Mouse (Mus musculus) limb, embryonic 10.5 days (tissue): ENCODE measurements around the gene Dnajc9. TPM values are rescaled to one million over a fixed set of nuclear protein-coding genes. Genes with fewer than 3 reads are reported as not detected.

ENCODE experiments used
- DNase-seq: peaks from one replicate; pipeline ENCODE4 v3.0.0-alpha.2; 2017; ENCODE audit warnings: low spot score
- H3K27ac ChIP-seq: fragments of 300-500 bp; sonication (generic); 2 replicates; pipeline ENCODE4 v1.5.1; 2016; ENCODE audit warnings: mild to moderate bottlenecking
- H3K27me3 ChIP-seq: fragments of 300-500 bp; sonication (generic); 2 replicates; pipeline ENCODE4 v1.6.1; 2016; ENCODE audit warnings: low read depth, mild to moderate bottlenecking; ENCODE audit not compliant: poor library complexity, severe bottlenecking
- H3K36me3 ChIP-seq: fragments of 300-500 bp; sonication (generic); 2 replicates; pipeline ENCODE4 v1.6.1; 2016; ENCODE audit warnings: mild to moderate bottlenecking, moderate library complexity
- H3K4me1 ChIP-seq: fragments of 300-500 bp; sonication (generic); 2 replicates; pipeline ENCODE4 v1.6.1; 2016
- H3K4me3 ChIP-seq: fragments of 300-500 bp; sonication (generic); 2 replicates; pipeline ENCODE4 v1.5.1; 2016; ENCODE audit warnings: mild to moderate bottlenecking, moderate library complexity
- H3K9me3 ChIP-seq: fragments of 300-500 bp; sonication (generic); replicated peaks from 2 replicates; pipeline ENCODE4 v1.6.1; 2016; ENCODE audit warnings: mild to moderate bottlenecking
- WGBS: fragments of 180-500 bp; shearing (Covaris S2); methylation state at CpG from one replicate; pipeline ENCODE4 v1.1.7; 2016; 5-methylcytosine and 5-hydroxymethylcytosine counted together
- polyA plus RNA-seq: library from polyadenylated mRNA; unstranded; fragments of >200 nt; fragmentation: Nextera tagmentation; extraction: Ambion mirVana; gene quantifications from 2 replicates; pipeline ENCODE4 v1.2.1, GENCODE M21; 2016

The Dnajc9 gene
- 272 and 290 TPM in 2 replicates for polyA plus RNA-seq

DNA sequence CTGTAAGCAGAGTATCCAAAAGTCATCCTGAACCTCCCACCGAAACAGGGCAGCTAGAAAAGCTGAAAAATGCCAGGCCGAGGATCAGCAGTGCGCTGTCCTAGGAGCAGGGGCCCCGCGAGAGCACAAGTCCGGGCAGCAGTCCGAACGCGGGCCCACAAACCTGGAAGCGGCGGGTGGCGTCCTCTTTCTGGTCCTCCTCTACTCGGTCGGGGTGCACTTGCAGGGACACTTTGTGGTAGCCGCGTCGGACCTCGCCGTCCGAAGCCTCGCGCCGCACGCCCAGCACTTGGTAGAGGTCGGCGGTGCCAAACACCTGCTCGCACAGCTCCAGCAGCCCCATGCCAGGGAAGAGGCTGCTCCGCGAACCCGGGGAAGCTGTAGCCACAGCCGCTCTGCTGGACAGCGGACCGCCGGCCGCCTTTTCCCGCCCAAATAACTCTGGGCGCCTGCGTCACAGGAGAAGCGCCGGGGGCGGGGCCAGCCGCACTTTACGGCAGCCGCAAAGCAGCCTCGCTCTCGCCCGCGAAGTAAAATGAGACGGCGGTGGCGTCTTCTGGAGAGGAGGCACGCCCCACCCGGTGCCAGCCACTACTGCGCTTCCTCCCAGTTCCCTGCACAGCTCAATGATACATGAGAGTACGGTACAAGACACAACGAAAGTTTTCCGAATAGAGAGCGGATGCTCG lies at the start of gene Dnajc9:
Dnajc9 (minus strand) TSS at position 470 of the 689 bp plus-strand sequence.
- H3K4me1 ChIP-seq = peaks cover 29% of the 10 kb centered on the region
- H3K27ac ChIP-seq = peak within 1 kb of the TSS; percentile 89
- peaks cover 65% of the 10 kb centered on the region for H3K36me3 ChIP-seq
- peak within 1 kb of the TSS; percentile 78 for H3K4me3 ChIP-seq
- no peaks in the 10 kb centered on the region for H3K27me3 ChIP-seq
- H3K9me3 ChIP-seq = no peaks in the 10 kb centered on the region
- DNase-seq = peak; percentile 98
- under 1% methylated on average over 59 of the region's 59 CpGs for WGBS

DNA sequence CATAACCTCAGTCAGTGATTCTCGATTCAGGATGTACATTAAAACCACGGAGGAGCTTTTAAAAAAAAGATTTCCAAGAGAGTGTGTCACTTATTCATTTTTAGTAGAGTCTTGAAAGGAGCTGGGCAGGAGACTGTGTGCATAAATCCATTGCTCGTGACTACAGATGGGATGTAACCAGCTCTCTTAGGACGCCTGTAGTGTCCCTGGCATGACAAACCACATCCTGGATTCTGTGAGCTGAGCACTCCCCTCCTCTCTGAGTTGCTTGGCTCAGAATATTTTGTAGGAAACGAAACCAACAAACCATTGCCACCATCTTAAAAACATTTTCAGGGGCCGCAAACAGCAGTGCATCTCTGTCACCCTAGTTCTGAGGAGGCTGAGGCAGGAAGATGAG lies 48.3 kb upstream of the Dnajc9 start:
- H3K4me3 ChIP-seq = no peak overlapping the region
- no peaks in the 10 kb centered on the region for H3K4me1 ChIP-seq
- 76% methylated on average over 6 of the region's 6 CpGs for WGBS
- H3K36me3 ChIP-seq = no peaks in the 10 kb centered on the region
- H3K9me3 ChIP-seq = no peaks in the 10 kb centered on the region
- no peaks in the 10 kb centered on the region for H3K27me3 ChIP-seq
- no peak for DNase-seq
- H3K27ac ChIP-seq = no peak overlapping the region

GRCm38 (mm10) chr14:20432420-20432819 lies 43.7 kb upstream of the Dnajc9 start:
- Histone ChIP-seq H3K4me1 (no peaks in the 10 kb centered on the region), H3K9me3 (no peaks in the 10 kb centered on the region), H3K36me3 (no peaks in the 10 kb centered on the region), H3K27me3 (no peaks in the 10 kb centered on the region), H3K4me3 (no peak overlapping the region), H3K27ac (no peak overlapping the region)
- WGBS = 85% methylated on average over 4 of the region's 4 CpGs
- no peak for DNase-seq

DNA sequence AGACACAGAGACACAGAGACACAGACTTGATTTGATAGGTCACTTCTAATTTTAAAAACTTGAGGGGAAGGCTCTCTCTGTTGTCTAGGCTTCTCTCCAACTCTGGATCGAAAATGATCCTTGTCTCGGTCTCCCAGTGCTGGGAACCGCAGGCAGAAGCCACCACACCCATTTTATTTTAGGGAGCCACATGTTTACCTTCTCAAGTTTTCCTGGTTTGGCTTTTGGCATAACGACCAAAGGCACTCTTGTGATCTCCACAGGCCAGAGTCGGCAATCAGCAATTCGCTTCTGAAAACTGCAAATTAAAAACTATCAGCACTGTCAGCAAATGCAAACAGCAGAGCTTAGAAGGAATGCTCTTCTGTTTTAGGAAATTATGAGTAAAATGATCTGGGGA lies 43.0 kb upstream of the Dnajc9 start:
- 82% methylated on average over 6 of the region's 6 CpGs for WGBS

DNA sequence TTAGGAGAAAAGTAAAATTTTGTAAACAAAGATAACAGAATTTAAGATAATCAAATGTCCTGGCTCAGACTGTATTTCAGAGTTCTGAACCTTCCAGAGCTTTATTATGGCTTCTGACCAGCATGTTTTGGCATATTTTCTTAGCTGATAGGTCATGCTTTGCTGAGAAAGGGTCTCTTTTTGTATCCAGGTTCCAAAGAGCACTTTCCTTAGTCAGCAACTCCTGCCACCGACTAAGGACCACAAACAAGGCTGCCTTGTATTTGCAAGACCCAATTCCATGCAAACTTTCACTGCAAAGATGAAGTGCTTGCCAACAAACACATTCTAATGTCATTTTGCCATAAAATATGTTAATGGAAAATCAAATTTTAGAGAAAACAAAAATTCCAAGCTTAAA lies 41.1 kb upstream of the Dnajc9 start:
- WGBS = 76% methylated on average over 1 of the region's 1 CpGs
- Histone ChIP-seq H3K27me3 (no peaks in the 10 kb centered on the region), H3K9me3 (no peaks in the 10 kb centered on the region), H3K4me1 (no peaks in the 10 kb centered on the region), H3K4me3 (no peak overlapping the region), H3K36me3 (no peaks in the 10 kb centered on the region), H3K27ac (no peak overlapping the region)
- DNase-seq = no peak

More for the DNA sequence above, 43.0 kb upstream of the Dnajc9 start:
- H3K27me3 ChIP-seq = no peaks in the 10 kb centered on the region
- no peak overlapping the region for H3K4me3 ChIP-seq
- no peaks in the 10 kb centered on the region for H3K4me1 ChIP-seq
- no peaks in the 10 kb centered on the region for H3K9me3 ChIP-seq
- DNase-seq = no peak
- H3K27ac ChIP-seq = no peak overlapping the region
- no peaks in the 10 kb centered on the region for H3K36me3 ChIP-seq

DNA sequence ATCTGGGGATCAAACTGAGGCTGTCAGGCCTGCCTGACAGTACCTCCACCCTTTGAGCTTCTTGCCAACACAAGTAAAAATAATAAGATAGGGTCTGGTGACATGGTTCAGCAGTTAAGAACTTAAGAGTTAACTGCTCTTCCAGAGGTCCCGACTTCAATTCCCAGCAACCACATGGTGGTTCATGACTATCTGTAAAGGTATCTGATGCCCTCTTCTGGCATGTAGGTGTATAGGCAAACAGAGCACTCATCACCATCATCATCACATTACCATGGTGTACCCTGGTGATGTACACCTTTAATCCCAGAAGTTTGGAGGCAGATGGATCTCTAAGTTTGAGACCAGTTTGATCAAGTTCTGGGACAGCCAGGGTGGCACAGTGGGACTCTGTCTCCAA lies 39.9 kb upstream of the Dnajc9 start:
- Histone ChIP-seq H3K9me3 (no peaks in the 10 kb centered on the region), H3K4me3 (no peak overlapping the region)
- 35% methylated on average over 1 of the region's 1 CpGs for WGBS

DNA sequence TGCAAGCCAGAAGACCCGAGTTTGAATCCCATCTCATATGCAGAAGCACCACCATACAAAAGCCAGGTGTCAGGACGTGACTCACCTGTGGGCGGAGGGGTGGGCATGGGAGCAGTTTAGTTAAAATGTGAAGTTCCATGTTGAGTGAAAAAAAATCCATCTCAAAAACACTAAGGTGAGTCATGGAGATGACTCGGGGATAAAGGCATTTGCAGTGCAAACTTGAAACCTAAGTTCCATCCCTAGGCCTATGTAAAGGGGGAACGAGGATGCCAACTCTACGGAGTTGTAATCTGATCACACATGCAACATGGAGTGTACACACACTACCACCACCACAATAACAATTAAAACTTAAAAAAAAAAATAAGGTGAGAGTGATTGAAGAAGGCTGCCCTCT lies 34.3 kb upstream of the Dnajc9 start:
- no peak for DNase-seq
- Histone ChIP-seq H3K4me3 (no peak overlapping the region), H3K27ac (no peak overlapping the region), H3K36me3 (no peaks in the 10 kb centered on the region), H3K27me3 (no peaks in the 10 kb centered on the region), H3K9me3 (no peaks in the 10 kb centered on the region), H3K4me1 (no peaks in the 10 kb centered on the region)
- WGBS = 89% methylated on average over 6 of the region's 6 CpGs

More for the DNA sequence above, 39.9 kb upstream of the Dnajc9 start:
- Histone ChIP-seq H3K36me3 (no peaks in the 10 kb centered on the region), H3K27me3 (no peaks in the 10 kb centered on the region), H3K27ac (no peak overlapping the region), H3K4me1 (no peaks in the 10 kb centered on the region)
- no peak for DNase-seq

DNA sequence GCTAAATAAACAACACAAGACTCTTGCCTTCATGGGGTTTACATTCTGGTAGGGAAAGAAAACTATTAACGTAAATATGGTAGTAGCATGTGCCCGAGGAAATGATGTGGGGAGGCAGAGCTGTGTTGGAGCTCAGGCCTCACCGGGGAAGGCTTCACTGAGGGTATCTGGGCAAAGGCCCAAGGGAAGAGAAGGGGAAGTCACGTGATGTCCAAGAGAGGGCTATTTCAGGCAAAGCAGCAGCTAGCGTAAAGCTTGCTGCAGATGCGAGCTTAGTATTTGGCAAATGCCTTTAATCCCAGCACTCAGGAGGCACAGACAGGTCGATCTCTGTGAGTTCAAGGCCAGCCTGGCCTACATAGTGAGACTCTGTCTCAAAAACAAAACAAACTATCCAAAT lies 33.5 kb upstream of the Dnajc9 start:
- WGBS = 80% methylated on average over 7 of the region's 7 CpGs
- Histone ChIP-seq H3K36me3 (no peaks in the 10 kb centered on the region), H3K27me3 (no peaks in the 10 kb centered on the region), H3K4me3 (no peak overlapping the region), H3K9me3 (no peaks in the 10 kb centered on the region), H3K4me1 (no peaks in the 10 kb centered on the region), H3K27ac (no peak overlapping the region)
- no peak for DNase-seq

GRCm38 (mm10) chr14:20400071-20400470 lies 11.4 kb upstream of the Dnajc9 start:
- Histone ChIP-seq H3K4me3 (no peak overlapping the region), H3K4me1 (no peaks in the 10 kb centered on the region), H3K27me3 (no peaks in the 10 kb centered on the region), H3K36me3 (no peaks in the 10 kb centered on the region), H3K9me3 (no peaks in the 10 kb centered on the region), H3K27ac (no peak overlapping the region)
- DNase-seq = no peak
- 53% methylated on average over 1 of the region's 1 CpGs for WGBS

- Histone ChIP-seq H3K4me3 (no peak overlapping the region), H3K27me3 (no peaks in the 10 kb centered on the region), H3K27ac (no peak overlapping the region), H3K9me3 (no peaks in the 10 kb centered on the region), H3K36me3 (no peaks in the 10 kb centered on the region), H3K4me1 (peaks cover 5% of the 10 kb centered on the region)
- WGBS = 56% methylated on average over 4 of the region's 4 CpGs
- DNase-seq = no peak
Observed at GRCm38 (mm10) chr14:20398864-20399263, 10.2 kb upstream of the Dnajc9 start.

- H3K27ac ChIP-seq = no peak overlapping the region
- no peaks in the 10 kb centered on the region for H3K9me3 ChIP-seq
- no peak for DNase-seq
- H3K4me1 ChIP-seq = peaks cover 6% of the 10 kb centered on the region
- H3K4me3 ChIP-seq = no peak overlapping the region
- WGBS = 90% methylated on average over 9 of the region's 9 CpGs
- H3K36me3 ChIP-seq = no peaks in the 10 kb centered on the region
- no peaks in the 10 kb centered on the region for H3K27me3 ChIP-seq
Observed at GRCm38 (mm10) chr14:20397220-20397619, 8.5 kb upstream of the Dnajc9 start.

DNA sequence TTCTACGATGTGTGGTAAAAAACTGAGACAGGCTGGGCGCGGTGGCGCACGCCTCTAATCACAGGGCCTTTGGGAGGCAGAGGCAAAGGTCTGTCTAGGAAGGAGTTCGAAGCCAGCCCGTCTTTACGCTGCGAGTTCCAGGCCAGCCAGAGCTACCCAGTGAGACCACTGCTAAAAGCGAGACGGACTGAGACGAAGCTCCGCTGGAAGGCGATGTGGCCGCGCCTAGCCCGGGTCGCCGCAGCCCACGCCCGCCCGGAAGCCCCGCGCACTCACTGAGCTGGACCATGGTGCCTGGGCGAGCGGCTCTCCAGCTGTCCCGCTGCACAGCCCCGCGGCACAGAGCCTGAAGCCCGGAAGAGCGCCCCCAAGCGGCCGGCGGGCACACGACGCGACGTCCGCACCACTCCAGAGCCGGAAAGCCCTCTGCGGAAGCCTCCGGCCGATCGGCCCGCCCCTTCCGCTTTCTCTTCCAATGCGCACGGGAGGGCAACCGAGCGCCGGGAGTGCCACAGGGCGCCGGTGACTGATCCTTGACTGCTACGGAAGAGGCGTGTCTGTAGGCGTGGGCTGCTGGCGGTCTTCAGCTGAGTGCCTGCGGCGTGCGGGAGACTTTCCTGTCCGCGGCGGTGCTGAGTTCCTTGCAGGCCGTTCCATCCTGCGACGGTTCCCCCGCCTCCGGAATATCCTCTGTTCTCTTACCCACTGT lies 4.6 kb upstream of the Dnajc9 start, which contains the start of gene Mrps16:
Mrps16 (minus strand) TSS at position 430 of the 709 bp plus-strand sequence.
- no peaks in the 10 kb centered on the region for H3K27me3 ChIP-seq
- under 1% methylated on average over 68 of the region's 68 CpGs for WGBS
- H3K4me3 ChIP-seq = peak within 1 kb of the TSS; percentile 86
- peaks cover 10% of the 10 kb centered on the region for H3K4me1 ChIP-seq
- DNase-seq = peak; percentile 96
- peak within 1 kb of the TSS; percentile 95 for H3K27ac ChIP-seq
- no peaks in the 10 kb centered on the region for H3K9me3 ChIP-seq
- H3K36me3 ChIP-seq = peaks cover 22% of the 10 kb centered on the region

DNA sequence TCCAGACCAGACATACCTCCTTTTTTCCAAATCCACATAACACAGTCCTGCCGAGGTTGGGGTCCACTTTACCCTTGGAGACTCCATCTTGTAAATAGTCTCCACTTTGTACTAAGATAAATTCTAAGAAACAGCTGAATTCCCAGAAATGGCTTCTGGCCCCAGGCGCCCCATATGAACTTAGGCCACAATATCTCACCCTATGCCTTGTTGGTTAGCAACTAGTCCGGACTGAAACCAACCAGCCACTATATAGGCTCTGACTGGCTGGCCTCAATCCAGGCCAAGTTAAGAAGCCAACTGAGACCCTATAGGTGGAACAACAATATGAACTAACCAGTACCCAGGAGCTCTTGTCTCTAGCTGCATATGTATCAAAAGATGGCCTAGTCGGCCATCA lies 3.6 kb upstream of the Dnajc9 start:
- peaks cover 18% of the 10 kb centered on the region for H3K4me1 ChIP-seq
- no peak for DNase-seq
- no peaks in the 10 kb centered on the region for H3K9me3 ChIP-seq
- WGBS = 86% methylated on average over 4 of the region's 4 CpGs
- H3K4me3 ChIP-seq = no peak overlapping the region
- H3K27me3 ChIP-seq = no peaks in the 10 kb centered on the region
- H3K27ac ChIP-seq = no peak overlapping the region
- H3K36me3 ChIP-seq = peaks cover 29% of the 10 kb centered on the region
